Mouse (Mus musculus) bone marrow, adult 2 months (tissue): ENCODE data around the gene Hk1.

Source experiments
- CTCF ChIP-seq: fragments of 200-500 bp; IDR thresholded peaks from 2 replicates; pipeline ENCODE4 v1.5.1; 2011; ENCODE audit warnings: low read length, control low read depth; ENCODE audit not compliant: control insufficient read depth, insufficient read depth
- POLR2A ChIP-seq: fragments of 200-500 bp; IDR thresholded peaks from 2 replicates; pipeline ENCODE4 v1.6.1; 2011; ENCODE audit warnings: low read depth, mild to moderate bottlenecking, control low read depth, low read length, borderline replicate concordance; ENCODE audit not compliant: control insufficient read depth

- TF ChIP-seq CTCF, result no peak
- no peak for TF ChIP-seq POLR2A
Observed at GRCm38 (mm10) chr10:62269278-62269677, 110.4 kb downstream of the Hk1 start.
